Mouse (Mus musculus) c-Kit-positive CD71-positive TER-119-negative erythroid progenitor cells, embryonic 14.5 days (primary cell): ENCODE measurements around the gene Il17rb.

Source experiments
- DNase-seq: peaks from one replicate; pipeline ENCODE4 v3.0.0-alpha.2; 2013; ENCODE audit warnings: low read depth

Il17rb gene

DNA sequence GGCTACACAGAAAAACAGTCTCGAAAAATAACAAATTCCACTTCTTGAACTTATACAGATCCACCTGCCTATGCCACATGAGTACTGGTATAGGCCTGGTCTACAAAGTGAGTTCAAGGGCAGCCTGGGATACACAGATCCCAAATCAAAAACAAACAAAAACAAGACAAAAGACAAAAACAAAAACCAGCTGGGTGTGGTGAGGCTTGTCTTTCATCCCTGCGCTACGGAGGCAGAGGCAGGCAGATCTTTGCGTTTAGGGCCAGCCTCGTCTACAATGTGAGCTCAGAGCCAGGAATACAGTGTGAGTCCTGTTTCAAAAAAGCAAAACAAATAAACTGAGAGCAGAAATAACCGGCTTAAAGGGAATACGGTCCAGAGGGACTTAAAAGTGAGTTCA is 41.1 kb downstream of the Il17rb start:
- no peak for DNase-seq

DNA sequence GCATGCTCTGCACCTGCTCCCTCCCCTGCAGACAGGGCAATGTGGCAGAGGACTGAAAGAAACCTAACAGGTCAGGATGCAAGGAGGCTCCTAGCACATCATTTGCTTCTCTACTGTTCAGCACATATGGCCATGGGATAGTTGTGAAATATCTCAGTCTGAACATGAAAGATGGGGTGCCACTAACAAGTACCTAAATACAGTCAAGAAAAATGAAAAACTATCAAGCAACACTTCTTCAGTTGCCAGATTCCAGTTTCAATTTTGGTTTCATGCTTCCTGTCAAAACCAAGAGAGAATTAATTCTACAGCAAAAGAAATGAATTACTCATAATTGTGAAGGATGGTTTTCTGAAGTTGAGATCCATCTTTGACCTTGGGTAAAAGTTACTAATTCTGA is 51.3 kb downstream of the Il17rb start:
- DNase-seq = no peak

DNA sequence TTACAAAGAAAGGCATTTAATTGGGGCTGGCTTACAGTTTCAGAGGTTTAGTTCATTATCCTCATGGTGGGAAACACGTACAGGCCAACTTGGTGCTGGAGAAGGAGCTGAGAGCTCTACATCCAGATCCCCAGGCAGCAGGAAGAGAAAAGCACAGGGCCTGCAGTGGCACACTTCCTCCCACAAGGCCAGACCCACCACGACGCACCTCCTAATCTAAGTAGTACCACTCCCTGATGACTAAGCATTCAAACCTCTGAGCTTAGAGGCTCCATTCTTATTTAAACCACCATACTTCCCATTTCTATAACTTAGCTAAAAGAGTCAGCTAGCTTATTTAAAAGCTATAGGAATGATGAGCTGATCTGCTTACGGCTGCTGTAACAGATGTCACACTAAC is 57.9 kb downstream of the Il17rb start:
- no peak for DNase-seq

DNA sequence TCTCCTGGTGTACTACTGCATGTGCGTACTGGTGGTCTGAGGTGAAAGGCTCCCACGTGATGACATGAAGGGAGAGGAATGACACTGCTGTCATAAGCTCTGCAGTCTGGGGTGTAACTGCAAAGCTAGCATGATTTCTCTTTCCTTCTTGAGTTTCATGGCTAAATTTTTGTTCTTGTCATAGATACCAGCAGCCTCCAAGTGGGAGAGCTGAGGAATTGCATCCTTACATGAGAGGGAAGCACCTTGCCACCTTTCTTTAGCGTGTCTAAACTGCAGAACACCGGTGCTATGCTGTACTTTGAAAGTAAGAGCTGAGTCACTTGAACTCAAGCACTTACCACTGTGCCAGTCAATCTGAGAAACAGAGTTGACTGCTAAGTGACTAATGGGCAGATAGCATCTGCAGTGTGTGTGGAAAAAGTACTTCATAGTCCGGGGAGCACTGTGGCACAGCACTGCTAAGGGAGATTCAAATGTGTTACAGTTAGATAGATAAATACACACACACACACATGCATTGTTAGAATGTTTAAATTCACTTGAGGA is 61.9 kb downstream of the Il17rb start:
- no peak for DNase-seq
